Mouse (Mus musculus) liver (tissue): ENCODE measurements around the gene Vmn1r201.

Source experiments
- DNase-seq: peaks from one replicate; pipeline ENCODE4 v3.0.0-alpha.2; 2020; ENCODE audit warnings: mixed read lengths

Gene Vmn1r201

GRCm38 (mm10) chr13:22471623-22472022, at the start of gene Vmn1r201:
Gene Vmn1r201 (plus strand): TSS chr13:22471923.
- DNase-seq = no peak

- no peak for DNase-seq
Observed at GRCm38 (mm10) chr13:22455145-22455544, 16.6 kb upstream of the Vmn1r201 start.

- no peak for DNase-seq
Observed at GRCm38 (mm10) chr13:22502431-22502830, 30.7 kb downstream of the Vmn1r201 start.

GRCm38 (mm10) chr13:22505281-22505680, 33.6 kb downstream of the Vmn1r201 start, which contains the start of gene Vmn1r202:
Gene Vmn1r202 (minus strand): TSS chr13:22505381.
- no peak for DNase-seq

GRCm38 (mm10) chr13:22517814-22518213, 46.1 kb downstream of the Vmn1r201 start, which contains the start of gene Vmn1r203:
Gene Vmn1r203 (plus strand): TSS chr13:22518114.
- DNase-seq = no peak
